Mouse (Mus musculus): ENCODE data around the gene Mob4. TPM values are rescaled to one million over a fixed set of nuclear protein-coding genes. Genes with fewer than 3 reads are reported as not detected.
A peak's percentile ranks its signal among the peaks of the same experiment; 100 is the strongest.

Mob4 gene
- polyA plus RNA-seq, 1 experiment = 19.5 TPM

- Histone ChIP-seq H3K36me3 (ENCODE audit: control insufficient read depth, insufficient read depth) (peaks cover 4% of the 10 kb centered on the region), H3K79me2 (ENCODE audit: control insufficient read depth, insufficient read depth) (no peaks in the 10 kb centered on the region), H3K27me3 (ENCODE audit: control insufficient read depth, insufficient read depth, insufficient read length) (no peaks in the 10 kb centered on the region), H3K4me3 (no peak overlapping the region), H3K4me2 (ENCODE audit: low read depth) (no peak overlapping the region), H3ac (ENCODE audit: control insufficient read depth, insufficient read length) (no peak overlapping the region)
- TF ChIP-seq REST (IDR thresholded peaks at IDR 0.05; ENCODE audit: insufficient read depth, insufficient read length) (no peak), TCF3 (IDR thresholded peaks at IDR 0.05; ENCODE audit: insufficient read length, low read depth) (no peak), MYOD1 (IDR thresholded peaks at IDR 0.05; ENCODE audit: control insufficient read depth in 1 of 3, insufficient read length in 2 of 3, low read depth in 2 of 3) (no peak), POLR2AphosphoS2 (IDR thresholded peaks at IDR 0.05; ENCODE audit: insufficient read length, low read depth) (no peak), SRF (IDR thresholded peaks at IDR 0.05; ENCODE audit: control insufficient read depth, insufficient read length, low read depth) (no peak), CEBPB (IDR thresholded peaks at IDR 0.05; ENCODE audit: insufficient read depth, poor library complexity, severe bottlenecking) (no peak), E2F4 (IDR thresholded peaks at IDR 0.05; ENCODE audit: insufficient read depth) (no peak), POLR2A (IDR thresholded peaks at IDR 0.05; ENCODE audit: insufficient read length, low read depth) (no peak), USF1 (IDR thresholded peaks at IDR 0.05; ENCODE audit: low read depth) (no peak), TCF12 (IDR thresholded peaks at IDR 0.05; ENCODE audit: insufficient read depth, poor library complexity, severe bottlenecking) (no peak), MYOG (IDR thresholded peaks at IDR 0.05; ENCODE audit: control insufficient read depth in 1 of 3, insufficient read depth in 1 of 3, insufficient read length in 2 of 3, low read depth in 2 of 3) (no peak), MAX (IDR thresholded peaks at IDR 0.05; ENCODE audit: low read depth) (no peak)
Measured at GRCm38 (mm10) chr1:55195021-55195420, 64.0 kb downstream of the Mob4 start.

DNA sequence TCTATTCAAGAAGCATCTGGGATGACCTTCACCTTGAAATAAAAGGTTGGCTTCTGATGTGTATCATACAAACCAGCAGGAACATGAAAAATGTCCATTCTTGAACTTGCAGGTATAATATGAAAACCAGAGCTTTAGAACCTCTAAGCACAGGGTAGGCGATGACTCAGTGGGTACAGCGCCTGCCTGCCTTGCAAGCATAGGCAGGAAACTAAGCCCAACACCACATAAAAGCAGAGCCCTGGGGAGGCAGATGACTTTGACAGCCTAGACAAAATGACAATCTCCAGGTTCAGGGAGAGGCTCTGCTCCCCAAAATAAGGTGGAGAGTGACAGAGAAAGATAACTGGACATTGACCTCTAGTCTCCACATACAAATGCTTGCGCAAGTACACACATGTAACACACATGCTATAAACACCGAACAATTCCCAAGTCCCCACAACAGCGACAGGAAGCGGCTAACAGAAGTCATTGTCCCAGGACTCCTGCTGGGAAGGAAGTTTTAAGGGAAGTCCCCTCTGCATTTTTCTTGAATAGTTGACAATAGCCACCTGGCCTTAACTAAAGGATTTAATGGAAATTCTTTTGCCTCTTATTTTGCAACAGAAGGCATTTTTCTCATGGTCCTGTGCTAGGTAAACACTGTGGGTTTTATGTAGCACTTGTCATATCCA is 65.4 kb downstream of the Mob4 start:
- TF ChIP-seq TCF3 (IDR thresholded peaks at IDR 0.05; ENCODE audit: insufficient read length, low read depth) = no peak
- TF ChIP-seq CEBPB (IDR thresholded peaks at IDR 0.05; ENCODE audit: insufficient read depth, poor library complexity, severe bottlenecking) = no peak
- TF ChIP-seq TCF12 (IDR thresholded peaks at IDR 0.05; ENCODE audit: insufficient read depth, poor library complexity, severe bottlenecking) = no peak
- TF ChIP-seq POLR2AphosphoS2 (IDR thresholded peaks at IDR 0.05; ENCODE audit: insufficient read length, low read depth) = no peak
- TF ChIP-seq MYOG (IDR thresholded peaks at IDR 0.05; ENCODE audit: control insufficient read depth in 1 of 3, insufficient read depth in 1 of 3, insufficient read length in 2 of 3, low read depth in 2 of 3) = no peak
- TF ChIP-seq MAX (IDR thresholded peaks at IDR 0.05; ENCODE audit: low read depth) = no peak
- no peak for TF ChIP-seq SRF (IDR thresholded peaks at IDR 0.05; ENCODE audit: control insufficient read depth, insufficient read length, low read depth)
- TF ChIP-seq USF1 (IDR thresholded peaks at IDR 0.05; ENCODE audit: low read depth) = no peak
- TF ChIP-seq REST (IDR thresholded peaks at IDR 0.05; ENCODE audit: insufficient read depth, insufficient read length) = no peak
- TF ChIP-seq POLR2A (IDR thresholded peaks at IDR 0.05; ENCODE audit: insufficient read length, low read depth) = no peak
- TF ChIP-seq E2F4 (IDR thresholded peaks at IDR 0.05; ENCODE audit: insufficient read depth) = no peak
- TF ChIP-seq MYOD1 (IDR thresholded peaks at IDR 0.05; ENCODE audit: control insufficient read depth in 1 of 3, insufficient read length in 2 of 3, low read depth in 2 of 3) = no peak
- Histone ChIP-seq H3K4me3 (no peak overlapping the region), H3ac (ENCODE audit: control insufficient read depth, insufficient read length) (no peak overlapping the region), H3K27me3 (ENCODE audit: control insufficient read depth, insufficient read depth, insufficient read length) (no peaks in the 10 kb centered on the region), H3K79me2 (ENCODE audit: control insufficient read depth, insufficient read depth) (no peaks in the 10 kb centered on the region), H3K4me2 (ENCODE audit: low read depth) (no peak overlapping the region), H3K36me3 (ENCODE audit: control insufficient read depth, insufficient read depth) (peaks cover 10% of the 10 kb centered on the region)

DNA sequence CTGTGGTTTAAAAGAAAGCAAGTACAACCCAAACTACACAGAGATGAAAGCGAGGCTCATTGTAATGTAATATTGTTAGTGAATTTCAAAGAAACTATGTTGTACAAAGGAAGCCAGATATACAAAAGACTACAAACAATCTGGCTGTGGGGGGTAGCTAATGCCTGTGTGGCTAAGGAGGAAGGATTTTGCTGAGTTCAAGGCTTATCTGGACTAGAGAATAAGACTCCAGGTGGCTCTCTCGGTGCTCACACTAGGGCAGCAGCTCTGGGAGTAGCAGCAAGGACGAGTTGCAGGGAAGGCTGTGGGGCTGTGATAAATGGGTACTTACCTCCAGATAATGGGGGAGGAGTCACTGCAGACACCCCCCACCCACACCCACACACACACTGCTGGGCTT is 67.7 kb downstream of the Mob4 start:
- no peak for TF ChIP-seq USF1 (IDR thresholded peaks at IDR 0.05; ENCODE audit: low read depth)
- TF ChIP-seq POLR2AphosphoS2 (IDR thresholded peaks at IDR 0.05; ENCODE audit: insufficient read length, low read depth) = no peak
- no peak for TF ChIP-seq MYOD1 (IDR thresholded peaks at IDR 0.05; ENCODE audit: control insufficient read depth in 1 of 3, insufficient read length in 2 of 3, low read depth in 2 of 3)
- TF ChIP-seq POLR2A (IDR thresholded peaks at IDR 0.05; ENCODE audit: insufficient read length, low read depth) = no peak
- no peak for TF ChIP-seq TCF12 (IDR thresholded peaks at IDR 0.05; ENCODE audit: insufficient read depth, poor library complexity, severe bottlenecking)
- no peak for TF ChIP-seq TCF3 (IDR thresholded peaks at IDR 0.05; ENCODE audit: insufficient read length, low read depth)
- TF ChIP-seq CEBPB (IDR thresholded peaks at IDR 0.05; ENCODE audit: insufficient read depth, poor library complexity, severe bottlenecking) = no peak
- no peak for TF ChIP-seq MAX (IDR thresholded peaks at IDR 0.05; ENCODE audit: low read depth)
- no peak for TF ChIP-seq SRF (IDR thresholded peaks at IDR 0.05; ENCODE audit: control insufficient read depth, insufficient read length, low read depth)
- no peak for TF ChIP-seq E2F4 (IDR thresholded peaks at IDR 0.05; ENCODE audit: insufficient read depth)
- TF ChIP-seq MYOG (IDR thresholded peaks at IDR 0.05; ENCODE audit: control insufficient read depth in 1 of 3, insufficient read depth in 1 of 3, insufficient read length in 2 of 3, low read depth in 2 of 3) = no peak
- H3K4me3 ChIP-seq = no peak overlapping the region
- H3K36me3 ChIP-seq (ENCODE audit: control insufficient read depth, insufficient read depth) = peaks cover 10% of the 10 kb centered on the region
- H3K79me2 ChIP-seq (ENCODE audit: control insufficient read depth, insufficient read depth) = no peaks in the 10 kb centered on the region
- H3K27me3 ChIP-seq (ENCODE audit: control insufficient read depth, insufficient read depth, insufficient read length) = no peaks in the 10 kb centered on the region
- H3K4me2 ChIP-seq (ENCODE audit: low read depth) = no peak overlapping the region
- H3ac ChIP-seq (ENCODE audit: control insufficient read depth, insufficient read length) = no peak overlapping the region

- H3K79me2 ChIP-seq (ENCODE audit: control insufficient read depth, insufficient read depth) = no peaks in the 10 kb centered on the region
- H3K4me3 ChIP-seq = peak overlapping the region; percentile 15
- H3ac ChIP-seq (ENCODE audit: control insufficient read depth, insufficient read length) = no peak overlapping the region
- H3K36me3 ChIP-seq (ENCODE audit: control insufficient read depth, insufficient read depth) = peaks cover 6% of the 10 kb centered on the region
- TF ChIP-seq TCF12 (IDR thresholded peaks at IDR 0.05; ENCODE audit: insufficient read depth, poor library complexity, severe bottlenecking) (peak; percentile 85), SRF (IDR thresholded peaks at IDR 0.05; ENCODE audit: control insufficient read depth, insufficient read length, low read depth) (no peak), E2F4 (IDR thresholded peaks at IDR 0.05; ENCODE audit: insufficient read depth) (no peak), USF1 (IDR thresholded peaks at IDR 0.05; ENCODE audit: low read depth) (no peak), MYOD1 (IDR thresholded peaks at IDR 0.05; ENCODE audit: control insufficient read depth in 1 of 3, insufficient read length in 2 of 3, low read depth in 2 of 3) (peak; percentile 63 to 87 (median 70)), TCF3 (IDR thresholded peaks at IDR 0.05; ENCODE audit: insufficient read length, low read depth) (no peak), POLR2AphosphoS2 (IDR thresholded peaks at IDR 0.05; ENCODE audit: insufficient read length, low read depth) (peak; percentile 50), MYOG (IDR thresholded peaks at IDR 0.05; ENCODE audit: control insufficient read depth in 1 of 3, insufficient read depth in 1 of 3, insufficient read length in 2 of 3, low read depth in 2 of 3) (peak; percentile 11 to 95 (median 88)), MAX (IDR thresholded peaks at IDR 0.05; ENCODE audit: low read depth) (no peak), CEBPB (IDR thresholded peaks at IDR 0.05; ENCODE audit: insufficient read depth, poor library complexity, severe bottlenecking) (no peak), REST (IDR thresholded peaks at IDR 0.05; ENCODE audit: insufficient read depth, insufficient read length) (no peak), POLR2A (IDR thresholded peaks at IDR 0.05; ENCODE audit: insufficient read length, low read depth) (peak; percentile 13)
- H3K4me2 ChIP-seq (ENCODE audit: low read depth) = peak overlapping the region; percentile 85
- no peaks in the 10 kb centered on the region for H3K27me3 ChIP-seq (ENCODE audit: control insufficient read depth, insufficient read depth, insufficient read length)
Measured at GRCm38 (mm10) chr1:55201850-55202752, 71.1 kb downstream of the Mob4 start.

Data from myocyte (in vitro differentiated cells).